Mouse (Mus musculus) induced T-regulatory cell, adult 2 months (primary cell): Measurements from ENCODE around the gene Tnfrsf23.
A peak's percentile ranks its signal among the peaks of the same experiment; 100 is the strongest.
"Not testable (repeated sequence)": the region's sequence is repeated elsewhere in the genome, so short reads cannot be mapped to it uniquely, and the experiment has no call there.

Experiments
- DNase-seq: peaks from one replicate; pipeline ENCODE4 v3.0.0-alpha.2; 2012; ENCODE audit warnings: low read depth

Tnfrsf23 gene

DNA sequence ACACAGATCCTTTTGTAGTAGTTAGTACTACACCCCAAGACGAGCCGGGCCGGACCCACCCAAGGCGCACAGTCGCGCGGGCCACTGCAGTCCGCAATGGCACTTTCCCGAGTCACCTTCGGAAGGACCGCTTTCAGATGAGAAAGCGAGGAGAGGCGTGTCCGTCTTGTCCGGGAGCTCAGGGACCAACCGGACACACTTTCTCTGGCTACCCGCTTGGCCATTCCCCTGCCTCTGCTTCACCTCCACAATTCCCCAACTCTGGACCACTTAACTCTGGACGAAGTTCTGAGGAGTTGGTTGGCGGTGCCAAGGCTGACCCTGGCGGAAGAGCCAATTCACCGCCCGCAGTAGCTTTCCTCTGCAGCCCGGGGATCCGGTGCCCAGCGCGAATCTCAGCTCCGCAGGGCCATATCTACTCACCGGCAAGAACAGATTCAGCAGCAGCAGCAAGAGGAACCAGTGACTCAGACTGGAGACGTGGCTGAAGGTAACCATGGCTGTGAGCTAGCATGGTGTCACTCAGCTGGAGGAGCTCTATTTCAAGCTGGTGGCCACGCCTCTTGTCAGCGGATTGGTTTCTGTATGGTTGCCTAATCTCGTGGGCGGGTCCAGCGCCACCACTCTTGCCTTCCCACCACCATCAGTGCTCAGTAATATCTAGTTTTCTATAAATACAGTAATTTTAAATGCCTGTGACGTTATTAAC lies at the start of gene Tnfrsf23:
Gene Tnfrsf23 (minus strand): TSS at position 514 of the 709 bp plus-strand sequence.
- peak; percentile 89 for DNase-seq

DNA sequence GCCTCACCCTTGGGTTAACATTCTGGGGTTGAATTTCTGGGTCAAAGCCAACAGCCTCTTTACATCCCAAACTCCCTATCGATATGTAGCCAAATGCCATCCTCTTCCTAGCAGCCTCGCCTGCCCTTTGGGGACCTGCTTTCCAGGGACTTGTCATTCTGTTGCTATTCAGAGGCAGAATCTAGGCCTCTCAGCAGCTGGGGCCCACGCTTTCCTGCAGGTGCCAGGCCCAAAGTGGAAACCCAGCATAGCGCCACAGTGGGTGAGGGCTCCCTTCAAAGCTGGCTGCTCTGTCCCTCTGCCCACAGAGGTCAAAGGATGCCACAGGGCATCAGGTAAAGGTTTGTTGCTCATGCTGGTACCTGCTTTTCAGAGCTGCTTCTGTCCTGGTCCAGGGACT lies 48.1 kb upstream of the Tnfrsf23 start:
- DNase-seq = no peak

DNA sequence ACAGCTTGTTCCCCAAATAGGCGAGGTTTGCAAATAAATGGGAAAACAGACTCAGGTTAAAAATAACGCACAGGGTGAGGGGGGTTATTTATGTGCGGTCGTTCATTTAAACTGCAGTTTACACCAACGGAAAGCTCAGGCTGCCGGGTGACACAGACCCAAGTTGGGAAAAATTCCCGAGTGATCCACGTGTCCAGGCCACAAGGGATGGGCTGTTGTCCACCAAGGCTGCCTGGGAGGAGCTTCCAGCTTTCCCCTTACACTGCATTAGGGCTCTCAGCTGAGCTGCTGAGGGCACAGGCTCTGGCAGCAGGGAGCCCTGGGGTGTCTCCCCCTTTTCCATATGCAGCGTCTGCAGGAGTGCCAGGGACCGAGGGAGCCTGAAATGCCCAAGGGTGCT lies 44.2 kb upstream of the Tnfrsf23 start:
- DNase-seq = no peak

- DNase-seq = no peak
These were observed 40.7 kb upstream of the Tnfrsf23 start for GRCm38 (mm10) chr7:143726396-143726795.

- DNase-seq = peak; percentile 50
These were observed 38.2 kb upstream of the Tnfrsf23 start for GRCm38 (mm10) chr7:143723841-143724240.

- DNase-seq = no peak
These were observed 37.0 kb upstream of the Tnfrsf23 start for GRCm38 (mm10) chr7:143722646-143723045.

DNA sequence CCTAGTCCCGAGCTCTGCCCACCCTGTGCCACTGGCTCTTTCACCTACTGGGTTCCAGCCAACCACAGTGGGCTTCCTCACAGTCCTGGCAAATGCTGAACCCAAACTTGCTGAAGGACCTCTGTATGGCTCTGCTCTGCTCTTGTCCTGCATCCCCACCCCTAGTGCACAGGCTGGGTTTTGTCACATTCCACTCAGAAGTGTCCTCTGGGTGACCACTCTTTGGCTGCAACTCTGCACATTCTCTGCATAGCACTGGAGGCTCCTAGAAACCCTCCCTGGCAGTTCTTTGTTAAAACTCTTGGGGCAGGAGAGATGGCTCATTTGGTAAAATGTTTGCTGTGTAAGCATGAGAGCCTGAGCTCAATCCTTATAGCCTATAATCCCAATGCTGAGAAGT lies 32.1 kb upstream of the Tnfrsf23 start:
- DNase-seq = no peak

DNA sequence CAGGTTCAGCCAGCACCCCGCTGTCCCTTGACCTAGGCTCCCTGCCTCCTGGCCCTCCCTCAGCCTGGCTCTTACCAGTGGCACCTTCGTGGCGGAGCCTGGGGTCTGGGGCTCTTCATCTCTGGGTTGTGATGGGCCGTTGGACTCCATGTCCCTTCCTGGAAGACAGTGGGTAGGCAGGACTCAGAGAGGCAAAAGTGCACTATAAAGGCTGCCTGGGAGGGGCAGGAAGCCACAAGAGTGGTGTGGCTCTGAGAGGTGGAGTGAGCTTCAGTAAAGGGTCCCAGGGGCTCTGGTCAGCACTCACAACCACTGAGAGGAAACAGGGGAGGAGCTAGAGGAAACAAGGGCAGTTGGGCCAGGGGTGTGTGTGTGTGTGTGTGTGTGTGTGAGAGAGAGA lies 27.7 kb upstream of the Tnfrsf23 start:
- peak; percentile 69 for DNase-seq

GRCm38 (mm10) chr7:143712771-143713348 lies 27.2 kb upstream of the Tnfrsf23 start:
- DNase-seq = peak; percentile 90

GRCm38 (mm10) chr7:143712023-143712422 lies 26.4 kb upstream of the Tnfrsf23 start:
- no peak for DNase-seq

DNA sequence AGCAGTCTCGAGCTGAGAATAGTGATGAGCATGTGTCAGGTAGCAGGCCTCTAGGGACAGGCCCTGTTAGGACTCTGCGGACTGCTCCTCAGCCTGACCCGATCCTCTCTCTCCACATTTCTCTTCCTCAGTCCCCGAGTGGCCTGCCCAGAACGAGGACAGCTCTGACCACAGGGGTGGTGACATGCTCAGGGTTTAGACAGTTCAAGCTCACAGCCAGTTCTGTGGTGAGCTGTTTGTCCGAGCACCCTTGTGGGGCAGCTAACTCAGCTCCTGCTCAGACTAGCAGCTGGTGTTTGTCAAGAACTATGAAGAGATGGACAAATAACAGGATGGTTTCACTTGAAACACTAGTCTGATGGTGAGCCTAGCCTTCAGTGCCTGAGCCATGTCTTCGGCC lies 25.7 kb upstream of the Tnfrsf23 start:
- DNase-seq = no peak

DNA sequence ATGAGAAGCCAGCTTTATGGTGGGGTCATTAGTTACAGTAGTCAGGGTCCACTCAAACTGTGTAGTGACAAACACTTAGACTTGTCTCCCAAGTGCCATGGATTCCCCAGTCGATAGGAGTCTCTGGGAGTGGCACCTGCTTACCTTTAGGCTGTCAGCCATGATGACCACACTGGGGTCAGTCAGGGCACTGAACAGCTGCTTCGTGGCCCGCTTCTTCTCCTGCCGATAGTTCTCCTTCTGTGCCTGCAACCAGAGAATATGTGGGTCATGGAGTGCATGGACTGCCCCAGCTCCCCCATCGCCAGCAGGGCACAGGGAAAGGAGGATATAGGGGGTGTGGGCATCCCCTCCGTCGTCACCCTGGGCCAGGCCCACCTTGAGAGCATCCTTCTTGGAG lies 23.7 kb upstream of the Tnfrsf23 start:
- no peak for DNase-seq

DNA sequence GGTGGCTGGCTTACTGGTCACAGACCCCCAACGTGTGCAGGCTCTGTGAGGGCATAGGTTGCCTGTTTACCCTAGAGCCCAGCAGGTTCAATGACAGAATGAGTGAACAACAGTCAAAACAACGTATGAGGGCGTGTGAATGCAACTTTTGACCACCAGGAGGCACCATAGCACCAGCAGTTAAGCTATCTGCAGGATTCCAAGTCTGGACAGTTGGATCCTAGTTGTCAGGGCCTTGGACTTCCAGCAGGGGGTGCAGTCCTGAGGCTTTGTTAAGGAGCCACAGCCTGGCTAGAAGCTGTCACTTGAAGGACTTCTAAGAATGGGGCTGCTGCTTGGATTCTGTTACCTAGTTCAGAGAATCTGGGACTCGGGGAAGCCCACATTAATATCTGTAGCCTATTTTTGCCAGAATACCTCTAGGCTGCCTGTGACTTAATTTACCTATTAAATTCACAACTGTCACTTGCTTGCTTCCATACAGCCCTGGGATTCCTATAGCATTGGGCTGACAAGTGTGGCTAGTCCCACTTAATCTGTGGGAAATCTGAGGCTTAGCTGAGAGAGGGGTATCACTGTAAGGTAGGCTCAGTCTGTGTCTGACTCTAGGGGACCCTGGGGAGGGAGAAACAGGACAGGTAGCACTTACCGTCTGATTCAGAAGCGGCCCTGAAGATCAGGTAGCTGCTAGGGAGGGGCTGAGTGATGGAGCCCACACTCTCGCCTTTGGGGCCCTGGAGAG lies 21.2 kb upstream of the Tnfrsf23 start:
- DNase-seq = peak; percentile 96

DNA sequence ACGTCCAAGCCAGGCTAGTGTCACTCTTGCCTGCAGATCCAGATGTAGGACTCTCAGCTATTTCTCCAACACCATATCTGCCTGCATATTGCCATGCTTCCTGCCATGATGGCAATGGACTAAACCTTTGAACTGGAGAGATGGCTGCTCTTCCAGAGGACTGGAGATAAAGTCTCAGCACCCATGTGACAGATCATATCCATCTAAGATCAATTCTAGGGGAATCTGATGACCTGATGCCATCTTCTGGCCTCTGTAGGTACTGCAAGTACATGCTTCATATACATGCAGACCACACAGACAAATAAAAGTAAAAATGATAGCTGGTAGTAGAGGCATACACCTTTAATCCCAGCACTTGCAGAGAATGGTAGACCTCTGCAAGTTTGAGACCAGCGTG lies 10.5 kb upstream of the Tnfrsf23 start:
- DNase-seq = peak; percentile 81

DNA sequence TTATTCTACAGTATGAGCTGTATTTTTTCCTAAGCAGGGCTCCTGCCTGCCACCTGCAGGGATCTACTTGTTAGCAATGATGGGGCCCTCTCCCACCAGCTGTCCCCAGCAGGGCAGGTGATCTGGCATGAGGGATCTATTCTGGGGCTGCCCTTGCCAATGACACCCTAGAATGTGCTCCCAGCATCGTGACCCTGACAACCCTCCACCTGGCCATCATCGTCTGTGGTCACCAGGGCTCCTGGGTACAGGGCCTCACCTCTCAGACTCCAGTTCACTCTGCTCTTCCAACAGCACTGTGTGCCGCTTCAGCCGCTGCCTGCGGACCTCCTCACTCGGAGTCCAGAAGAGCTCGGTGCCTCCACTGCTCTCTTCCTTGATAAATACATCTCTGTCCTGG lies 8.9 kb upstream of the Tnfrsf23 start:
- DNase-seq = no peak

GRCm38 (mm10) chr7:143692746-143693510 lies 7.3 kb upstream of the Tnfrsf23 start:
- no peak for DNase-seq

DNA sequence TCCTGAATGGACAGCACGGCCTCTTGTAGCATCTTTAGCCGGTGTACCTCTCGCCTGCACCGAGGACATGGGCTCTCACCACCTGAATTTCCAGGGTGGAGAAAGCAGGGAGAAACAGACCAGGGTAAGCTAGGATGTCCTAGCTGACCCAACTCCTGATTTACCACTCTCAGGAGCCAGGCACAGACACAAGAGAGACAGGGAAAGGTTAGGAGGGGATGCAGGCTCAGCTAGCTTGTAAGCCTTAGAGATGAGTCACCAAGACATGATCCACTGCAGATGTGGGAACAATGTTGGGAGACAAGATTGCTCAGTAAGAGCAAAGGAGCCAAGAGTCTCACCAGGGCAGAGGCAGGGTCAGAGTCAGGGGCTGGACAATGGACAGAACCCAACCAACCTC lies 6.2 kb upstream of the Tnfrsf23 start:
- no peak for DNase-seq

DNA sequence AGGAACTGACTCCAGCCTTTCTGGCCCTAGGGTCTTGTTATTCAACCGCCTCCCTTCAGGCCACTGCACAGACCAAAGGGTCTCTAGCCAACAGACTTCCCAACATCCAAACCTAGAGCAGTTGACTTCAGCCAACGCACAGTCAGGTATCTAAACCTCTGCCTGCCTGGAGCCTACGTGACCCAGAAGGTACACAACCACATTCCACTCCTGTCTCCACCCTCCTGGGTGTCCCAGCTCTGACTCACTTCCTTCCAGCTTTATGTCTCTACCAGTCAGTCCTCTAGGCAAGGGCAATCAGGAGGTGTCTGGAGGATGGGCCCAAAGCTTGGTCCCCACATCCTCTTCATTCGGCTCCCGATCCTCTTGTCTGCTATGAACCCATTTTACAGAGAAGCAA lies 5.5 kb upstream of the Tnfrsf23 start:
- no peak for DNase-seq

DNA sequence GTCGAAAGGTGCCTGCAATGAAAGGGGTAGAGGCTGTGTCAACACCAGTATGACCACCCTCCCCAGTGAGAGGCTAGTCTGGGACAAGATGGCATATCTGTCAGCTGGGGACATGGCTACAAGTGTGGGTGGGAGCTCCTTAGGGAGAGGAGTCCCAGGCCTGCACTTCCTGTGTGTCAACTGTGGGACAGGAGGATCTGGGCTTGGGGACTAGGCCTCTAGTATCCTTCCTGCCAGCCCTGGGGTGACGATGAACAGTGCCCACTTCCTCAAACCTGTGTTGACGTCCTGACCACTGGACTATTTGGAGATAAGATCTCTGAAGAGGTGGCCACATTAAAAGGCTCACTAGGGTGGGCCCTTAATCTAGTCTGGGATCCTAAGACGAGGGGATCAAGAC lies 4.3 kb upstream of the Tnfrsf23 start:
- no peak for DNase-seq

DNA sequence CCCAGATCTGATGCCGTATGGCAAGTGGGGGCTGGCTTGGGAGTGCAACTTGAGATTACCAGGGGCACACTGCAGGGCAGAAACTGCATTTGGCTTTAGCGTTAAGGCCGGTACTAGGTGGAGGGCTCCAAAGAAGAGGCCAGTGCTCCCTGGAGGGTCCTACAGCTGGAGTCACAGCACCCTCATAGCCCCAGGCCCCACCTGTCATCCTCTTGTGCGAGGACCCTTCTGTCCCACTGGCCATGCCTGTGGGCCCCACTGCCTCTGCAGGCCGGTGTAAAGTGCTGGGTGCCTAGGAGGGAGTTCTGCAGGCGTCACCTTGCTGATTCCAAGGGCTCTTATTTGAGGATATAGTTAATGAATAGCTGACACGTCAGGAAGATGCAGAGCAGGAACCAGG lies 3.8 kb upstream of the Tnfrsf23 start:
- no peak for DNase-seq

DNA sequence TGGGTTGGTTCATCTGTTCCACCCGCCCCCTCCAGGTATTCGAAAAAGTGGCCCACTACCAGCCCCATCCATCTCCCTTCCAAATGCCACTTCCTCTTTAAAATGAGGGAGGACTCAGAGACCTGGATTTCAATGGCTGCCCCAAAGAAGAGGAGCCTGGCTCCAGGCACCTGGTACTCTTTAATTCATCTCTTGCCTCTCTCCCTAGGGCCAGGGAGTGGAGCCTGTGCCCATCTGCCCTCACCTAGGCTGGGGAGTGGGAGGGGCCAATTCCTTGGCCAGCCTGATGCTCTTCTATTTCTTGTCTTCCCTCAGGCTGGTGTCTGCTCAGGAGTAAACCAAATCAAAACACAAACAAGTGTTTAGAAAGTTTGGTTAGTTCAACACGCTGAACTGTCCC lies 1.0 kb upstream of the Tnfrsf23 start:
- DNase-seq = not testable (repeated sequence)

DNA sequence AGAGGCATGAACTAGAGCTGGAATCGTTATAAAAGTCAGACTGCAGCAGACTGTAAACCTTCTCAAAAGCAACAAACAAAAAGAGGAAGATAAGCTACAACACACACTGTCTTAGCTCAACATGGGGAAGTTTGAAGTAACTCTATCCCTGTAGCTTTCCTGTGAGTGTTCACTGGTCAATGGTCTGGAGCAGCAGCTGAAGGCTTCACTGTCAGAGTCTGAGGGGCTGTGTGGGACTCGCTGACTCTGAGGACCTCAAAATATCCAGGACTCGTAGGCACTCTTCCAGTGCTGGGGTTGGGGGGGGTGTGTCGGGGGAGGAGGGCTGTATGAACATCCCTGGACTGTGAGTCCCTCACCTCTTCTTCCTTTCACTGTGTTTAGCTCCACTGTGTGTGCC lies 519 bp upstream of the Tnfrsf23 start:
- DNase-seq = not testable (repeated sequence)

GRCm38 (mm10) chr7:143684569-143684968 lies 1.1 kb downstream of the Tnfrsf23 start:
- not testable (repeated sequence) for DNase-seq
